Mouse (Mus musculus) heart, adult 8-10 months (tissue): ENCODE results near the gene Tpm4. TPM values are rescaled to one million over a fixed set of nuclear protein-coding genes. Genes with fewer than 3 reads are reported as not detected.

ENCODE experiments used
- DNase-seq: peaks from one replicate; pipeline ENCODE4 v3.0.0; 2022; ENCODE audit warnings: low spot score
- total RNA-seq, 4 experiments: library from RNA; stranded (reverse); gene quantifications; 2 replicates each; pipeline ENCODE4 v1.2.4; 2022

Gene Tpm4
- total RNA-seq, 4 experiments from 2014 or later, result 58.6 to 106 (median 81.9) TPM

DNA sequence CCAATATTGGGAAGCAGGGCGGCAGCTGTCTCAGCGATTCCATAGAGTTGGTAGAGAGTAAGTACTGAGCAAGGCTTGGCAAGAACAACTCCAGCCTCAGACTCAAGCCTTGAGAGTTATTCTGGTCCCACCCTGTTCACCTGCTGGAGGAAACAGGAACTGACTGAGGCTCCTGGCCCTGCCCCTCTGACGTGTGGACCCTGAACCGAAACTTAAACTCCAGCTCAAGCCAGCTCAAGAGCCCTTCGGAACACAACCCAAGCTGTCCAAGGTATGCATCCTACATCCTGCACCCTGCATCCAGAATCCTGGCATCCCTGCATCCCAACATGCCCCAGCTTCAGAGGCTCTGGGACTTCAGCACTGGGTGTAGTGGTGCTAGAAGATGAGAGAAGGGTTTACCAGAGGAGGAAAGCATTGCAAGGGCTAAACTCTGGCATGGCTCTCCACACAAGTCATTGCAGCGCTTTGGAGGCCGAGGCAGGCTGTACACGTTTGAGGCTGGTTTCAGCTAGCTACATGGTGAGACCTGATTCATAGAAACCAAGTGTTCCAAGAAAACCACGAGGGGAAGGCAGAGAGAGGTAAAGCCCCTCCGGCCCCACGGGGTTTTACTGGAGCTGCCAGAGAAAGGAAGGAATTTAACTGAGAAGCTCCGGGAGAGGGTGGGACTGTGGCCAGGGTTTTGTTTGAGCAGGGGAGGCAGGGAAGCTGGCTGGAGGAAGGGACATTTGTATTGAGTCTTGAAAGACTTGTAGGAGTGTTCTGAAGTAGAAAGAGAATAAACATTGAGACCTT lies 54.8 kb downstream of the Tpm4 start, which contains the start of gene Hsh2d:
TSS of gene Hsh2d (plus strand) at position 222 of the 798 bp plus-strand sequence.
- DNase-seq, result no peak

DNA sequence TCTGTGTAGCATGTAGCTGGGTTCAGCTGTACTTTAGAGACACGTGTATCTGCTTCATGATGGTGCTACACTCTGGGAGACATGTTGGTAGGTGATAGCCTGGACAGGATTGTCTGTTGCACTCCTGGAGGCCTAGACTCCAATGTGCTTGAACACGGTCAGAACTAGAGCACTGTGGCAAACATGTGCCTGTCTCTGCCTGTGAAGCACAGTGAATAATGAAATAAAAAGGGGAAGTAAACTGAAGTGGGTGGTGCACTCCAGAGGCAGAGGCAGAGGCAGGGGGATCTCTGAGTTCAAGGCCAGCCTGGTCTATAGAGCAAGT lies 55.4 kb downstream of the Tpm4 start:
- no peak for DNase-seq

DNA sequence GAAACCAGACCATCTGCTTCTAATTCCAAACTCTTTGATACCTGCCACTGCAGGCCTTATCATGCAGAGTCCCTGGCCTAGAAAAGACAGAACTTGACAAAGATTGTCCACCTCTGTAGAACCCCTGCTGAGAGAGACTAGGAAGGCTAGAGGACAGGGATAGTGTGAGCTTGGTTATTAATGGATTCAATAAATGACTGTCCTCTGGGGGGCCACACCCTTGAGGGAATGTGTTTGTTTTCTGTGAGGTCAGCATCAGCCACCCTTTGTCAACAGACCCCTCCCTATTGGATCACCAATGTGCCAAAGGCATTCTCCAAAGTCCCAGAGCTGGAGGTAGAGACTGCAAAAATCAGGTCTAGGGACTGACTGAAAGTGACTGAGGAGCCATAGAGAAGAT lies 57.3 kb downstream of the Tpm4 start:
- no peak for DNase-seq

DNA sequence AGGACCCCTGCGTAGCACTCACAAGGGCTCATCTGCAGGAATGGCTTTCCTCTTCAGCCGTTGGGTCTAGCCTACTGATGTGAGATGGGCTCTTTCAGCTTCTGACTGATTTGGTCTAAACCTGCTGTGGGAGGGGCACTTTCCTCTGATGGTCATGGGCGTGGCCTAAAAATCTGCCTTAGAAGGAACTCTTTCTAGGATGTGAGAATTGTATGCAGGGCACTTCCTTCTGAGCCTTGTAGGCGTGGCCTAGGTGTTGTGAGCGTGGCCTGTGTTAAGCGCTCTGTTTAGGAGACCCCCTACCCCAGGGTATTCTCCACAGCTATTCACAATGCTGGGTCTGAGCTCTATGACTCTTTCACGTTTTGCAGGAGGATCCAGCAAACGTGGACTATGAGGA lies 63.2 kb downstream of the Tpm4 start:
- DNase-seq, result no peak

Other genes with a start within 250 kb of the Tpm4 start
- gene Zfp882, start 226.4 kb upstream of the Tpm4 start, total RNA-seq, result 1 to 10 TPM; 2.7 to 3.3 (median 3.0) TPM
- gene Zfp617, start 226.3 kb upstream of the Tpm4 start, total RNA-seq, result 10 to 100 TPM; 22.4 to 27.8 (median 22.9) TPM
- 1 to 10 TPM; 5.4 to 7.5 (median 7.0) TPM for gene Zfp961, start 183.9 kb upstream of the Tpm4 start, total RNA-seq
- 1 to 10 TPM in 2 of 4 experiments, under 1 TPM in 2; 0.25 to 1.2 (median 0.84) TPM for gene Cyp4f18, start 125.3 kb upstream of the Tpm4 start, total RNA-seq
- not detected for gene Olfr372, start 93.8 kb upstream of the Tpm4 start, total RNA-seq
- not detected for gene Olfr373, start 51.8 kb upstream of the Tpm4 start, total RNA-seq
- not detected for gene Olfr374, start 27.9 kb upstream of the Tpm4 start, total RNA-seq
- 10 to 100 TPM; 14.6 to 25.3 (median 19.5) TPM for gene Rab8a, start 26.2 kb downstream of the Tpm4 start, total RNA-seq
- not detected for gene Hsh2d, start 54.7 kb downstream of the Tpm4 start, total RNA-seq
- gene Cib3, start 77.9 kb downstream of the Tpm4 start, total RNA-seq, result 1 to 10 TPM in 3 of 4 experiments, under 1 TPM in 1; 0.90 to 3.5 (median 2.2) TPM
- gene Gm11034, start 78.7 kb downstream of the Tpm4 start, total RNA-seq, result not detected
- gene Fam32a, start 84.8 kb downstream of the Tpm4 start, total RNA-seq, result 10 to 100 TPM; 18.4 to 23.2 (median 21.9) TPM
- 10 to 100 TPM; 42.0 to 48.4 (median 43.4) TPM for gene Ap1m1, start 105.0 kb downstream of the Tpm4 start, total RNA-seq
- 1 to 10 TPM; 5.4 to 8.3 (median 7.5) TPM for gene Gm10282, start 170.3 kb downstream of the Tpm4 start, total RNA-seq
- gene Klf2, start 184.1 kb downstream of the Tpm4 start, total RNA-seq, result 10 to 100 TPM; 40.3 to 74.6 (median 52.7) TPM